Mouse (Mus musculus): Measurements from ENCODE around the gene Tes3-ps. TPM values are rescaled to one million over a fixed set of nuclear protein-coding genes. Genes with fewer than 3 reads are reported as not detected.

Tes3-ps gene
- polyA plus RNA-seq, 1 experiment from 2014 or later, result 0.56 TPM

DNA sequence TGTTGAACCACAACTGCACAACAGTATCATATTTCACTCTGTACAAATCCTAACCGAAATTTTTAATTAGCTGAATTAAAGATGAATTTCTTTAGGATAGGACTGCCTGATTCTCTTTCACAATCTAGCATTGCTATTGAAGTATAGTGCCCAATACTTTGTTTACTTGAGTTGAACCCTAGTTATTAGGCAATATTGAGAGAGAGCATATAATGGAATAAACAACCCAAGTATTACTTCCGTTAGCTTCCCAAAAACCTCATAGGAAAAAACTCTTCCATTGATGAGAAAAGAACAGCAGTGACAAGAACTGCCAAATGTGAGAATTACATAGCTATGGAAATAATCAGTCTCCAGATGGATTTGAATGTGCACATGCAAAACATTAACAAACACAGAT is 33.1 kb downstream of the Tes3-ps start:
- no peaks in the 10 kb centered on the region for H3K4me1 ChIP-seq (ENCODE audit: control insufficient read depth, insufficient read depth, low read length)
- H3K36me3 ChIP-seq (ENCODE audit: control insufficient read depth, insufficient read depth, low read length), result no peaks in the 10 kb centered on the region
- H3K27me3 ChIP-seq (ENCODE audit: control insufficient read depth, insufficient read depth, low read length), result no peaks in the 10 kb centered on the region
- no peak overlapping the region for H3K27ac ChIP-seq (ENCODE audit: low read depth, low read length)
- no peak overlapping the region for H3K4me3 ChIP-seq (ENCODE audit: low read depth, low read length)
- WGBS (ENCODE audit: insufficient replicate concordance), result 69% methylated on average over 2 of the region's 2 CpGs
- no peak for ATAC-seq (replicated peaks; ENCODE audit: insufficient number of reproducible peaks, low FRiP score, low TSS enrichment)
- H3K9me3 ChIP-seq (replicated peaks; ENCODE audit: control insufficient read depth, low read length), result no peaks in the 10 kb centered on the region
- H3K4me2 ChIP-seq, result no peak overlapping the region
- H3K9ac ChIP-seq (ENCODE audit: low read depth, low read length), result no peak overlapping the region

DNA sequence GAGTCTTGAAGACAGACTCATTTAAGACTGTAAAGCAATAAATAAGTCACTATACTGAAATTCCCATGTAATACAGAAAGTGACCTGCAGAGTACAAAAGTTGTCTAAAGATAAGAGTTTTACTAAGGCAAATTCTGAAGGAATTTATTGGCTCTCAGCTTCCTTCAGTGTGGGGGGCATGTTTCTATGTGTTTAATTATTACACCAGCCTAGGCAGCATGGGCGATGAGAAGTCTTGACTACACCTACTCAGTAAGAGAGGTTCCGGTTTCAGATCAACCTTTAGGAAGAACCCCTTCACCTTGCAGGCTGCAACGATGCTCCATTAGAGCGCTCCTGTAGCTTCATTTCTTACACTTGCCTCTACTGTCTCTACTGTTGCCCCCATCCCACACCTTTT is 37.5 kb downstream of the Tes3-ps start:
- H3K4me3 ChIP-seq (ENCODE audit: low read depth, low read length), result no peak overlapping the region
- no peaks in the 10 kb centered on the region for H3K4me1 ChIP-seq (ENCODE audit: control insufficient read depth, insufficient read depth, low read length)
- H3K4me2 ChIP-seq, result no peak overlapping the region
- H3K36me3 ChIP-seq (ENCODE audit: control insufficient read depth, insufficient read depth, low read length), result no peaks in the 10 kb centered on the region
- H3K27me3 ChIP-seq (ENCODE audit: control insufficient read depth, insufficient read depth, low read length), result no peaks in the 10 kb centered on the region
- no peak overlapping the region for H3K27ac ChIP-seq (ENCODE audit: low read depth, low read length)
- ATAC-seq (replicated peaks; ENCODE audit: insufficient number of reproducible peaks, low FRiP score, low TSS enrichment), result no peak
- 92% methylated on average over 4 of the region's 4 CpGs for WGBS (ENCODE audit: insufficient replicate concordance)
- H3K9me3 ChIP-seq (replicated peaks; ENCODE audit: control insufficient read depth, low read length), result no peaks in the 10 kb centered on the region
- H3K9ac ChIP-seq (ENCODE audit: low read depth, low read length), result no peak overlapping the region

DNA sequence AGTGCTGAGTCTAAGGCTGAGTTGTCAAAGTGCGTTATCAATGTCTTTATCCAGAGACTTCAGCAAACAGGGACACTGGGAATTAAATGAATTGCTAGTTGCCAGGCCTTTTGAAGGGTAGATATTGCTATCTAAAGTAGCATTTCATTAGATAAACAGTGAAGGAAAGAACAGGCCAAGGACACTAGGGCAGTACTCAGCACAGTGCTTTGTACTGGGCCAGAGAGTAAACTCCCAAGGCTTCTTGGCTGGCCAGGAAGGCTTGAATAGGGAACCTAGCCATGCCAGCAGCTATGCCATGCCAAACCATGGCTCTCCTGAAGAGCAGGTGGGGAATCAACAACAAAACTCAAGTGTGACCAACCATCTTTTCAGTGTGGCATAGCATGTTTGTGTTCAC is 43.8 kb downstream of the Tes3-ps start:
- H3K27me3 ChIP-seq (ENCODE audit: control insufficient read depth, insufficient read depth, low read length), result no peaks in the 10 kb centered on the region
- no peak overlapping the region for H3K9ac ChIP-seq (ENCODE audit: low read depth, low read length)
- H3K27ac ChIP-seq (ENCODE audit: low read depth, low read length), result no peak overlapping the region
- H3K36me3 ChIP-seq (ENCODE audit: control insufficient read depth, insufficient read depth, low read length), result no peaks in the 10 kb centered on the region
- 86% methylated on average over 1 of the region's 1 CpGs for WGBS (ENCODE audit: insufficient replicate concordance)
- H3K9me3 ChIP-seq (replicated peaks; ENCODE audit: control insufficient read depth, low read length), result no peaks in the 10 kb centered on the region
- H3K4me3 ChIP-seq (ENCODE audit: low read depth, low read length), result no peak overlapping the region
- no peak for ATAC-seq (replicated peaks; ENCODE audit: insufficient number of reproducible peaks, low FRiP score, low TSS enrichment)
- no peak overlapping the region for H3K4me2 ChIP-seq
- no peaks in the 10 kb centered on the region for H3K4me1 ChIP-seq (ENCODE audit: control insufficient read depth, insufficient read depth, low read length)

DNA sequence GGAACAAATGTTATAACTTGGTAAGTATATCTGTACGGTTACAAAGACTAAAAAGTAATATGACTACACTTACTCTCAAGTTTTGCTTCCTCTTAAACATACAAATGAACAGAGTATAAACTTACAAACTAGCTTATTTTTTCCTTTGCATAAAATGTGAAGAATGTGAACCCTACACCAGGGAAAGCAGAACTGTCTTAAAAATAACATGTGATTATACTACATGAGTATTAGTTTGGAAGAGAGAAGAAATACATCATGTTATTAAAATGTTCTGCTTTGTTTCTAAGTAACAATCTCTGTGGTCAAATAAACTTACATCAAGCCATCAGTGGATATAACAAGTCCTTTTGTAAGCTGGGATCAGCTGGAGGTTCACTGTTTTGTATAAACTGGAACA is 45.6 kb downstream of the Tes3-ps start:
- Histone ChIP-seq H3K9me3 (replicated peaks; ENCODE audit: control insufficient read depth, low read length) (no peaks in the 10 kb centered on the region), H3K4me1 (ENCODE audit: control insufficient read depth, insufficient read depth, low read length) (no peaks in the 10 kb centered on the region), H3K4me2 (no peak overlapping the region), H3K27ac (ENCODE audit: low read depth, low read length) (no peak overlapping the region), H3K27me3 (ENCODE audit: control insufficient read depth, insufficient read depth, low read length) (no peaks in the 10 kb centered on the region), H3K4me3 (ENCODE audit: low read depth, low read length) (no peak overlapping the region), H3K36me3 (ENCODE audit: control insufficient read depth, insufficient read depth, low read length) (no peaks in the 10 kb centered on the region), H3K9ac (ENCODE audit: low read depth, low read length) (no peak overlapping the region)
- 84% methylated on average over 1 of the region's 1 CpGs for WGBS (ENCODE audit: insufficient replicate concordance)
- no peak for ATAC-seq (replicated peaks; ENCODE audit: insufficient number of reproducible peaks, low FRiP score, low TSS enrichment)

DNA sequence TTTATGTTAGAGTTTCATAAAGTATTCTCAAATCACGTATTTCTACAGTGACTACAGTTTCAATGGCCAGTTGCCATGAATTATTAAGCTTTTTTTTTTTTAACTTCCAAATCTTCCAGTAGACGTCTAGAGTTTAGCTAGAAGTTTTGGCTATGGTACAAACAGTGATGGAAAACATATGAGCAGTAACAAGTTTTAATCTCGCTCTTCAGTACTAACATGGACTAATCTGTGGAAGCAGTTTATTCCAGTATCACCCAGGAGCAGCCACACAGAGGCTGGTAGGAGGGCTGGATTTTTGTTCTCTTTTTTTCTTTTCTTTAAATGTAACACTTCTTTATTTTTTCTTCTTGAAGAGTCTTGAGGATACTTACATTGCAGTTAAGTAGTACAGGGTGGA is 51.2 kb downstream of the Tes3-ps start, which contains the start of gene Aspn:
TSS of gene Aspn (plus strand) at position 165 of the 400 bp plus-strand sequence.
- no peak within 1 kb of the TSS for H3K9ac ChIP-seq (ENCODE audit: low read depth, low read length)
- no peak within 1 kb of the TSS for H3K27ac ChIP-seq (ENCODE audit: low read depth, low read length)
- H3K9me3 ChIP-seq (replicated peaks; ENCODE audit: control insufficient read depth, low read length), result no peaks in the 10 kb centered on the region
- no peak within 1 kb of the TSS for H3K4me3 ChIP-seq (ENCODE audit: low read depth, low read length)
- ATAC-seq (replicated peaks; ENCODE audit: insufficient number of reproducible peaks, low FRiP score, low TSS enrichment), result no peak
- H3K36me3 ChIP-seq (ENCODE audit: control insufficient read depth, insufficient read depth, low read length), result no peaks in the 10 kb centered on the region
- no peaks in the 10 kb centered on the region for H3K4me1 ChIP-seq (ENCODE audit: control insufficient read depth, insufficient read depth, low read length)
- 74% methylated on average over 3 of the region's 3 CpGs for WGBS (ENCODE audit: insufficient replicate concordance)
- H3K4me2 ChIP-seq, result no peak within 1 kb of the TSS
- no peaks in the 10 kb centered on the region for H3K27me3 ChIP-seq (ENCODE audit: control insufficient read depth, insufficient read depth, low read length)

DNA sequence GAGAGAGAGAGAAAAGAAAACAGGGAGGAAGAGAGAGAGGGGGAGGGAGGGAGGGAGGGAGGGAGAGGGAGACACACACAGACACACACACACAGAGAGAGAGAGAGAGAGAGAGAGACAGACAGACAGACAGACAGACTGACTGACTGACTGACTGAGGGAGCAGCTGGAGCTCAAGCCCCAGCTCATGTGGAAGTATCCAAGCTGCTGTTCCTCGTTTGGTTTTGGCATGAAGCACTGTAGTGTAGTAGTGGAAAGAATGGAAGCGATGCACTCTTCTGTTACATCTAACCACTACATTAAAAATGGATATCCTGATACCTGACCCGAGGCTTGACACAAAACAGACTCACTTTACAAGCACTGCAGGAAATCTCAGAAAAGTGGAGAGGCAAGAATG is 52.5 kb downstream of the Tes3-ps start:
- 27% methylated on average over 3 of the region's 3 CpGs for WGBS (ENCODE audit: insufficient replicate concordance)
- Histone ChIP-seq H3K4me3 (ENCODE audit: low read depth, low read length) (no peak overlapping the region), H3K36me3 (ENCODE audit: control insufficient read depth, insufficient read depth, low read length) (no peaks in the 10 kb centered on the region), H3K9me3 (replicated peaks; ENCODE audit: control insufficient read depth, low read length) (no peaks in the 10 kb centered on the region), H3K27me3 (ENCODE audit: control insufficient read depth, insufficient read depth, low read length) (no peaks in the 10 kb centered on the region), H3K27ac (ENCODE audit: low read depth, low read length) (peak overlapping the region; percentile 54; the same call in 1 of the 2 replicates), H3K4me1 (ENCODE audit: control insufficient read depth, insufficient read depth, low read length) (no peaks in the 10 kb centered on the region), H3K9ac (ENCODE audit: low read depth, low read length) (no peak overlapping the region), H3K4me2 (no peak overlapping the region)
- ATAC-seq (replicated peaks; ENCODE audit: insufficient number of reproducible peaks, low FRiP score, low TSS enrichment), result no peak

Other genes starting within 250 kb of the Tes3-ps start
- 0.68 and 0.86 TPM in 2 replicates for gene Susd3, start 244.6 kb upstream of the Tes3-ps start, polyA plus RNA-seq (2014; fragmentation: Nextera tagmentation; extraction: Ambion mirVana)
- gene Fgd3, start 173.0 kb upstream of the Tes3-ps start, polyA plus RNA-seq (2014; fragmentation: Nextera tagmentation; extraction: Ambion mirVana), result 0.10 and 0.64 TPM in 2 replicates
- gene Bicd2, start 151.7 kb upstream of the Tes3-ps start, polyA plus RNA-seq (2014; fragmentation: Nextera tagmentation; extraction: Ambion mirVana), result 34.0 and 42.8 TPM in 2 replicates
- gene Ippk, start 72.1 kb upstream of the Tes3-ps start, polyA plus RNA-seq (2014; fragmentation: Nextera tagmentation; extraction: Ambion mirVana), result 11.1 and 11.6 TPM in 2 replicates
- gene Ecm2, start 11.5 kb downstream of the Tes3-ps start, polyA plus RNA-seq (2014; fragmentation: Nextera tagmentation; extraction: Ambion mirVana), result 1.4 and 1.8 TPM in 2 replicates
- 0.60 and 0.79 TPM in 2 replicates for gene Aspn, start 51.1 kb downstream of the Tes3-ps start, polyA plus RNA-seq (2014; fragmentation: Nextera tagmentation; extraction: Ambion mirVana)
- gene Omd, start 89.1 kb downstream of the Tes3-ps start, polyA plus RNA-seq (2014; fragmentation: Nextera tagmentation; extraction: Ambion mirVana), result 0.46 TPM in 2 replicates
- 3.5 and 5.7 TPM in 2 replicates for gene Ogn, start 114.7 kb downstream of the Tes3-ps start, polyA plus RNA-seq (2014; fragmentation: Nextera tagmentation; extraction: Ambion mirVana)
- 29.1 and 29.5 TPM in 2 replicates for gene Cenpp, start 159.5 kb downstream of the Tes3-ps start, polyA plus RNA-seq (2014; fragmentation: Nextera tagmentation; extraction: Ambion mirVana)
- gene Nol8, start 159.8 kb downstream of the Tes3-ps start, polyA plus RNA-seq (2014; fragmentation: Nextera tagmentation; extraction: Ambion mirVana), result 12.6 and 17.1 TPM in 2 replicates
- 69.6 and 78.1 TPM in 2 replicates for gene Iars, start 188.8 kb downstream of the Tes3-ps start, polyA plus RNA-seq (2014; fragmentation: Nextera tagmentation; extraction: Ambion mirVana)